Mouse (Mus musculus): Measurements from ENCODE around the gene Zp2. TPM values are rescaled to one million over a fixed set of nuclear protein-coding genes. Genes with fewer than 3 reads are reported as not detected.
A peak's percentile ranks its signal among the peaks of the same experiment; 100 is the strongest.

Gene Zp2
- total and polyA plus RNA-seq, 2 experiments from 2014 or later, result not detected

DNA sequence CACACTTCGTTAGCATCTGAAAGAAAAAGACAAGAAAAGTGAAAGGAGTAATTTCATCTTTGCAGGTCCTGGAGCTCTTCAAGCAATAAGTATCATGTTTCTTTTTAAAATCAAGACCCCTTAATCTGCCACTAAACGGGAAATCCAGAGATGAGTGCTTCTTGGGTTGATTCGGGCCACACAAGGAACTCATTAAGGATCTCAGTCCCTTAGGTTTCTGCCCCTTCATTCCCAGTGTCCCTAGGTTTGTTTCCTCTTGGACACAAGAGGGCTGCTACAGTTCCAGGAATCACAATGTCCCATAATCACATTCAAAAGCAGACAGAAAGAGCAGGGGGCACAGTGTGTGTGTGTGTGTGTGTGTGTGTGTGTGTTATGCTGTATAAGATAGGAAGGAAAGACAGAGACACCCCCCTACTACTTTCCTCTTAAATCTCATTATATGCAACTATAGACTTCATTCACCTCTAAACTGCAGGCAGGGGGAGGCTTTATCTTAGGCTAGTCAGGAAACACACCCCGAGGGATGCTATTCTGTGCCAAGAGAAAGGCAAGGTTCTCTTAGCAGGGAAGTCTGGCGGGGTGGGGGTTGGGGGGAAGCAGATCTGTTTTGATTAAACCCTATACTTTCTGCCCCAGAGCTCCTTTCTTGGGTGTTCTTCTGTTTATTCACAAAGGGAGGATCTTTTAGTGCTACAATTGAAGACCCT lies 18.0 kb downstream of the Zp2 start:
- no peak overlapping the region for H3K4me2 ChIP-seq (ENCODE audit: low read depth, low read length, poor library complexity, severe bottlenecking)
- H3K27me3 ChIP-seq (ENCODE audit: insufficient read depth, low read length), result no peaks in the 10 kb centered on the region
- TF ChIP-seq CTCF (IDR thresholded peaks at IDR 0.05), result no peak
- ATAC-seq (ENCODE audit: low FRiP score) (no peak), DNase-seq (ENCODE audit: low spot score) (no peak)
- no peak overlapping the region for H3K4me3 ChIP-seq (ENCODE audit: low read depth, low read length)
- WGBS, result 26% methylated on average over 5 of the region's 5 CpGs
- H3K9me3 ChIP-seq (ENCODE audit: low read length), result no peaks in the 10 kb centered on the region
- H3K27ac ChIP-seq (ENCODE audit: low read depth, low read length), result no peak overlapping the region
- H3K9ac ChIP-seq (replicated peaks; ENCODE audit: low read length, poor library complexity, severe bottlenecking), result no peak overlapping the region
- no peaks in the 10 kb centered on the region for H3K4me1 ChIP-seq (ENCODE audit: insufficient read depth, low read length)
- no peaks in the 10 kb centered on the region for H3K36me3 ChIP-seq (ENCODE audit: insufficient read depth, low read length)

DNA sequence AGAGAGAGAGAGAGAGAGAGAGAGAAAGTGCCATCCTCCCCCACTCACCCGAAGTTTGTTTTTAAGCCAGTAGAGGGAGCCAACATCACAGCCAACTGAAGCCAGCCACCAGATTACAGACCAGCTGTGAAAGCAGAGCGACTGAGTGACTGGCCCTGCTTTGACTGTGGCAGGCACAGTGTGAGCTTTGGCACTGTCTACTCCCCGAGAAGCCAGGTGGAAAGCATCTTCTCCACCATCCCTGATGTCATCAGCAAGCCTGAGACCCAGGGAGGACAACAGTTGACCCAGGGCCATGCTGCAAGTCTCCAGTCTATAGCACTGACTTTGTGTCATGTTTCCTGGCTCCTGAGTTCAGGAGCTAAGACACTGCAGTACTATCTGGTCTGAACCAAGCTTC lies 20.2 kb downstream of the Zp2 start:
- Histone ChIP-seq H3K27ac (ENCODE audit: low read depth, low read length) (no peak overlapping the region), H3K27me3 (ENCODE audit: insufficient read depth, low read length) (no peaks in the 10 kb centered on the region), H3K36me3 (ENCODE audit: insufficient read depth, low read length) (no peaks in the 10 kb centered on the region), H3K9me3 (ENCODE audit: low read length) (no peaks in the 10 kb centered on the region), H3K4me1 (ENCODE audit: insufficient read depth, low read length) (no peaks in the 10 kb centered on the region), H3K4me3 (ENCODE audit: low read depth, low read length) (no peak overlapping the region), H3K9ac (replicated peaks; ENCODE audit: low read length, poor library complexity, severe bottlenecking) (no peak overlapping the region), H3K4me2 (ENCODE audit: low read depth, low read length, poor library complexity, severe bottlenecking) (no peak overlapping the region)
- peak; percentile 95 for TF ChIP-seq CTCF (IDR thresholded peaks at IDR 0.05)
- DNase-seq (ENCODE audit: low spot score) (peak; percentile 86), ATAC-seq (ENCODE audit: low FRiP score) (peak; percentile 93)
- 0% methylated on average over 3 of the region's 3 CpGs for WGBS

DNA sequence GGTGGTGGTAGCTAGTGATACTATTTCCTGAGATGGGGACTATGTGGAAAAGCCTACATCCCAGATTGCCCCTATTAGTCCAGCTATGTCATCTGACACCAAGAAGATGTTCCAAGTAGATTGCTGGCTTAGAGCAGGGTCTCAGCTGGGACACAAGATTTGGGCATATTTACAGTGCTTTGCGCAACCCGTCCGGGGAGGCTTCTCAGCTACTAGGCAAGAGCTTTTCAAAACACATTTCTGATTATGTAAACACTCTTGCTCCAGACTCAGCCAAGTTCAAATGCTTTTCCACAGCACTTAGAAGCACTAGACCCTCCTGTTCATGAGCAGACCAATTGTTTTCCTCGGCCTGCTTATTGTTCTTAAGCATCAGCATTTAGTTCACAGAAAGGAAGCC lies 21.3 kb downstream of the Zp2 start:
- Histone ChIP-seq H3K4me1 (ENCODE audit: insufficient read depth, low read length) (no peaks in the 10 kb centered on the region), H3K4me2 (ENCODE audit: low read depth, low read length, poor library complexity, severe bottlenecking) (no peak overlapping the region), H3K4me3 (ENCODE audit: low read depth, low read length) (no peak overlapping the region), H3K9me3 (ENCODE audit: low read length) (no peaks in the 10 kb centered on the region), H3K36me3 (ENCODE audit: insufficient read depth, low read length) (no peaks in the 10 kb centered on the region), H3K27me3 (ENCODE audit: insufficient read depth, low read length) (no peaks in the 10 kb centered on the region), H3K9ac (replicated peaks; ENCODE audit: low read length, poor library complexity, severe bottlenecking) (no peak overlapping the region), H3K27ac (ENCODE audit: low read depth, low read length) (no peak overlapping the region)
- ATAC-seq (ENCODE audit: low FRiP score), result no peak
- 89% methylated on average over 4 of the region's 4 CpGs for WGBS
- DNase-seq (ENCODE audit: low spot score), result no peak
- no peak for TF ChIP-seq CTCF (IDR thresholded peaks at IDR 0.05)

DNA sequence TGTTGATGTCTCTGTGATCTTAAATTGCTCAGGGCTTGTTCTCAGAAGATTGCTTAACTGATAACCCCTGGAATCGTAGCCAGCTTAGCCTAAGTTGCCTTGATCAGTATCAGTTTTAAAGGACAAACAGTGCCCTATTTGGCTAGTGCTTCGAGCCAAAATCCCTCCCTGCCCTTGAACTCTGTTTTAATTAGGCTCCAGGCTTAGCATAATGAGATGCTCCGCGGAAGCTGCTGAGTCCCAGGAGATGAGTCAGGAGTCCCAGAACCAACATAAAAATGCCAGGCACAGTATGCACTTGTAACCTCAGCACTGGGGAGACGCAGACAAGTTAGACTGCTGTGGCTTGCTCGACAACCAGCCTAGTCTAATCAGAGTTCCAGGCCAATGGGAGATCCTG lies 27.6 kb downstream of the Zp2 start:
- no peaks in the 10 kb centered on the region for H3K36me3 ChIP-seq (ENCODE audit: insufficient read depth, low read length)
- no peak overlapping the region for H3K4me3 ChIP-seq (ENCODE audit: low read depth, low read length)
- H3K9ac ChIP-seq (replicated peaks; ENCODE audit: low read length, poor library complexity, severe bottlenecking), result no peak overlapping the region
- DNase-seq (ENCODE audit: low spot score) (no peak), ATAC-seq (ENCODE audit: low FRiP score) (no peak)
- TF ChIP-seq CTCF (IDR thresholded peaks at IDR 0.05), result no peak
- WGBS, result 14% methylated on average over 6 of the region's 6 CpGs
- H3K4me2 ChIP-seq (ENCODE audit: low read depth, low read length, poor library complexity, severe bottlenecking), result no peak overlapping the region
- H3K27ac ChIP-seq (ENCODE audit: low read depth, low read length), result no peak overlapping the region
- H3K9me3 ChIP-seq (ENCODE audit: low read length), result no peaks in the 10 kb centered on the region
- H3K27me3 ChIP-seq (ENCODE audit: insufficient read depth, low read length), result no peaks in the 10 kb centered on the region
- H3K4me1 ChIP-seq (ENCODE audit: insufficient read depth, low read length), result no peaks in the 10 kb centered on the region

DNA sequence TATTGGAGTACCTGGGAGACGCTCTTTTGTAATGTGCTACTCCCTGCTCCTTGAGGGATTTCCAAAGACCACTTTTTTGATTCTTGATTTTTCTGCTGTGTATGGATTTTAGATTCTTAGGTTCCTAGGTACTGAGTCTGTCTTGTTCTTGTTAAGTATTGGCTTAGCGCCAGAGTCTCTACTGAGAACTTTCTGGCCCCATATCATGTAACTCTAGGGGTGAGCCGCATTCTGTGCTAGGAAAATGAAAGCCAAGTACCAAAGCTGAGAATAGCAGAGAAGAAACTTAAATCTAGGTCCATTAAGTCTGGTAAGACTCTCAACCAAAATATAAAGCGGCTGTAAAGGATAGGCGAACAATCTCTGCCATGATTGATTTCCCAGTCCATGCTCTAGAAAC lies 28.1 kb downstream of the Zp2 start:
- Histone ChIP-seq H3K27ac (ENCODE audit: low read depth, low read length) (no peak overlapping the region), H3K27me3 (ENCODE audit: insufficient read depth, low read length) (no peaks in the 10 kb centered on the region), H3K4me1 (ENCODE audit: insufficient read depth, low read length) (no peaks in the 10 kb centered on the region), H3K4me2 (ENCODE audit: low read depth, low read length, poor library complexity, severe bottlenecking) (no peak overlapping the region), H3K36me3 (ENCODE audit: insufficient read depth, low read length) (no peaks in the 10 kb centered on the region), H3K9ac (replicated peaks; ENCODE audit: low read length, poor library complexity, severe bottlenecking) (no peak overlapping the region), H3K4me3 (ENCODE audit: low read depth, low read length) (no peak overlapping the region), H3K9me3 (ENCODE audit: low read length) (no peaks in the 10 kb centered on the region)
- no peak for TF ChIP-seq CTCF (IDR thresholded peaks at IDR 0.05)
- ATAC-seq (ENCODE audit: low FRiP score) (no peak), DNase-seq (ENCODE audit: low spot score) (no peak)
- WGBS, result 80% methylated on average over 5 of the region's 5 CpGs

DNA sequence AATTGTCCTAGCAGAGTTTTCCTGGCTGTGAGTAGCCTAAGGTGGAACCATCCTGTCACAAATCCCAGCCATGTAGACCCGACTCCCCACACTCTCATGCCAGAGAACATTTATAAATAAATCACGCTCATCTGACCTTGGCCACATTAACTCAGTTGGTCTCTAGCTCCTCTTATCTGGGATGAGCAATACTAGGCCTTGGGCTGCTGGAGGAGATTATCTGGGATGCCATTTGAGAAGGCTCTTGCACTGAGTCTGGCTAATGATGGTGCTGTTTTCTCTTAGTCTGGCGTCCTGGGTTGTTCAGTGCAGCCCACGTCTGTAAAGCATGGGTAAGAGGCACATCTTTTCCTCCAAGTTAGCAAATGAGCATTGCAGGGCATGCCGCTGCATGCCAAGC lies 35.4 kb downstream of the Zp2 start:
- 90% methylated on average over 5 of the region's 5 CpGs for WGBS
- no peak for TF ChIP-seq CTCF (IDR thresholded peaks at IDR 0.05)
- no peaks in the 10 kb centered on the region for H3K9me3 ChIP-seq (ENCODE audit: low read length)
- H3K27me3 ChIP-seq (ENCODE audit: insufficient read depth, low read length), result no peaks in the 10 kb centered on the region
- H3K4me3 ChIP-seq (ENCODE audit: low read depth, low read length), result no peak overlapping the region
- no peak overlapping the region for H3K4me2 ChIP-seq (ENCODE audit: low read depth, low read length, poor library complexity, severe bottlenecking)
- no peak overlapping the region for H3K9ac ChIP-seq (replicated peaks; ENCODE audit: low read length, poor library complexity, severe bottlenecking)
- H3K27ac ChIP-seq (ENCODE audit: low read depth, low read length), result no peak overlapping the region
- no peak for DNase-seq (ENCODE audit: low spot score)
- H3K36me3 ChIP-seq (ENCODE audit: insufficient read depth, low read length), result no peaks in the 10 kb centered on the region
- ATAC-seq (ENCODE audit: low FRiP score), result no peak
- H3K4me1 ChIP-seq (ENCODE audit: insufficient read depth, low read length), result no peaks in the 10 kb centered on the region
